Mouse (Mus musculus) ES-E14 (cell line): Measurements from ENCODE around the gene Fam214a.

Experiments
- CHD2 ChIP-seq: IDR thresholded peaks from 2 replicates; pipeline ENCODE4 v1.6.1; 2014; ENCODE audit warnings: mild to moderate bottlenecking, low read depth, low read length, inconsistent platforms
- HCFC1 ChIP-seq: IDR thresholded peaks from 2 replicates; pipeline ENCODE4 v1.6.1; 2012; ENCODE audit warnings: low read length, inconsistent platforms, borderline replicate concordance; ENCODE audit not compliant: insufficient read depth
- MAFK ChIP-seq: IDR thresholded peaks from 2 replicates; pipeline ENCODE4 v1.6.1; 2014; ENCODE audit warnings: mild to moderate bottlenecking, low read depth, low read length, inconsistent platforms; ENCODE audit not compliant: insufficient read depth
- ZC3H11A ChIP-seq: IDR thresholded peaks from 2 replicates; pipeline ENCODE4 v1.6.1; 2012; ENCODE audit warnings: low read depth, mild to moderate bottlenecking, inconsistent platforms, low read length, borderline replicate concordance
- ZNF384 ChIP-seq: IDR thresholded peaks from 2 replicates; pipeline ENCODE4 v1.6.1; 2012; ENCODE audit warnings: low read depth, low read length, inconsistent platforms

DNA sequence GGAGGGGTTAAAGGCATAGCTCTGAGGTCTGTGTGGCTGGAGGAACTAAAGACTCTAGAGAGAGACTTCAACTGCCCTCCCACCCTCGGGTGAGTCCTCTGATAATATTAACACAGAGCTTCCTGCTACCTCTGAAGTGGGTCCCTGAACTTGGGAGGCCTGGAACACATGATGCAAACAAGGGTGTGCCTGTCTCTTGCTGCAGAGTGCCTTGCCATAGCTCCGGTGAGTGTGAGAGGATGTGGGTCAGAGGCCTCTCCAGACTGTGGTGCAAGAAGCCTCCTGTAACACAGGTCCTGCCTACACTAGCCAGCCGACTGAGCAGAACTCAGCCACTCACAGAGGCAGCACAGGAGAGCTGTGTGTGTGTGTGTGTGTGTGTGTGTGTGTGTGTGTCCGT lies 45.7 kb upstream of the Fam214a start:
- TF ChIP-seq MAFK = no peak
- TF ChIP-seq ZNF384 = no peak
- TF ChIP-seq HCFC1 = no peak
- no peak for TF ChIP-seq ZC3H11A
- TF ChIP-seq CHD2 = no peak
